Mouse (Mus musculus): ENCODE data around the gene Olfr228. TPM values are rescaled to one million over a fixed set of nuclear protein-coding genes. Genes with fewer than 3 reads are reported as not detected.
"Not testable (repeated sequence)": the region's sequence is repeated elsewhere in the genome, so short reads cannot be mapped to it uniquely, and the experiment has no call there.

Olfr228 gene
- not detected in 2 replicates for polyA plus RNA-seq (2016; fragmentation: Nextera tagmentation; extraction: Ambion mirVana)

- Histone ChIP-seq H3K27ac (ENCODE audit: poor library complexity, severe bottlenecking) (no peak within 1 kb of the TSS), H3K27me3 (replicated peaks) (no peaks in the 10 kb centered on the region), H3K4me3 (no peak within 1 kb of the TSS), H3K36me3 (no peaks in the 10 kb centered on the region), H3K9ac (no peak within 1 kb of the TSS), H3K4me1 (replicated peaks) (no peaks in the 10 kb centered on the region), H3K4me2 (no peak within 1 kb of the TSS), H3K9me3 (replicated peaks) (no peaks in the 10 kb centered on the region)
- 35% methylated on average over 1 of the region's 1 CpGs for WGBS
- no peak for ATAC-seq (ENCODE audit: insufficient number of reproducible peaks, low FRiP score)
Measured at GRCm38 (mm10) chr2:86487286-86487685, at the start of gene Olfr228. TSS of gene Olfr228 (minus strand) at chr2:86487386.

GRCm38 (mm10) chr2:86530991-86531390 is 43.8 kb upstream of the Olfr228 start:
- Histone ChIP-seq H3K36me3 (no peaks in the 10 kb centered on the region), H3K4me2 (no peak overlapping the region), H3K9me3 (replicated peaks) (no peaks in the 10 kb centered on the region), H3K4me1 (replicated peaks) (no peaks in the 10 kb centered on the region), H3K27me3 (replicated peaks) (no peaks in the 10 kb centered on the region), H3K27ac (ENCODE audit: poor library complexity, severe bottlenecking) (no peak overlapping the region), H3K4me3 (no peak overlapping the region), H3K9ac (no peak overlapping the region)
- WGBS, result 68% methylated on average over 1 of the region's 1 CpGs
- ATAC-seq (ENCODE audit: insufficient number of reproducible peaks, low FRiP score), result no peak

GRCm38 (mm10) chr2:86508161-86508560 is 21.0 kb upstream of the Olfr228 start, which contains the start of gene Olfr1076:
TSS of gene Olfr1076 (plus strand) at chr2:86508461.
- H3K9me3 ChIP-seq (replicated peaks), result no peaks in the 10 kb centered on the region
- 80% methylated on average over 1 of the region's 1 CpGs for WGBS
- no peak within 1 kb of the TSS for H3K4me2 ChIP-seq
- ATAC-seq (ENCODE audit: insufficient number of reproducible peaks, low FRiP score), result no peak
- no peaks in the 10 kb centered on the region for H3K27me3 ChIP-seq (replicated peaks)
- no peaks in the 10 kb centered on the region for H3K4me1 ChIP-seq (replicated peaks)
- H3K27ac ChIP-seq (ENCODE audit: poor library complexity, severe bottlenecking), result no peak within 1 kb of the TSS
- no peak within 1 kb of the TSS for H3K9ac ChIP-seq
- H3K4me3 ChIP-seq, result no peak within 1 kb of the TSS
- no peaks in the 10 kb centered on the region for H3K36me3 ChIP-seq

GRCm38 (mm10) chr2:86464442-86465109 is 22.6 kb downstream of the Olfr228 start:
- Histone ChIP-seq H3K9ac (no peak overlapping the region), H3K36me3 (no peaks in the 10 kb centered on the region), H3K27ac (ENCODE audit: poor library complexity, severe bottlenecking) (no peak overlapping the region), H3K9me3 (replicated peaks) (no peaks in the 10 kb centered on the region), H3K27me3 (replicated peaks) (no peaks in the 10 kb centered on the region), H3K4me2 (peak overlapping the region; percentile 50; the same call in 1 of the 2 replicates), H3K4me3 (no peak overlapping the region), H3K4me1 (replicated peaks) (no peaks in the 10 kb centered on the region)
- 32% methylated on average over 10 of the region's 10 CpGs for WGBS
- ATAC-seq (ENCODE audit: insufficient number of reproducible peaks, low FRiP score), result no peak

- no peak for ATAC-seq (ENCODE audit: insufficient number of reproducible peaks, low FRiP score)
- 30% methylated on average over 1 of the region's 1 CpGs for WGBS
- no peaks in the 10 kb centered on the region for H3K4me1 ChIP-seq (replicated peaks)
- H3K36me3 ChIP-seq, result no peaks in the 10 kb centered on the region
- no peaks in the 10 kb centered on the region for H3K27me3 ChIP-seq (replicated peaks)
- H3K9me3 ChIP-seq (replicated peaks), result no peaks in the 10 kb centered on the region
- H3K4me2 ChIP-seq, result no peak overlapping the region
- H3K9ac ChIP-seq, result no peak overlapping the region
- no peak overlapping the region for H3K27ac ChIP-seq (ENCODE audit: poor library complexity, severe bottlenecking)
- H3K4me3 ChIP-seq, result no peak overlapping the region
Measured at GRCm38 (mm10) chr2:86460434-86460833, 26.8 kb downstream of the Olfr228 start.

- Histone ChIP-seq H3K9me3 (replicated peaks) (no peaks in the 10 kb centered on the region), H3K4me3 (no peak within 1 kb of the TSS), H3K27me3 (replicated peaks) (no peaks in the 10 kb centered on the region), H3K36me3 (no peaks in the 10 kb centered on the region), H3K9ac (no peak within 1 kb of the TSS), H3K27ac (ENCODE audit: poor library complexity, severe bottlenecking) (no peak within 1 kb of the TSS), H3K4me1 (replicated peaks) (no peaks in the 10 kb centered on the region), H3K4me2 (no peak within 1 kb of the TSS)
- 80% methylated on average over 1 of the region's 1 CpGs for WGBS
- ATAC-seq (ENCODE audit: insufficient number of reproducible peaks, low FRiP score), result no peak
Measured at GRCm38 (mm10) chr2:86456169-86456568, 31.0 kb downstream of the Olfr228 start, which contains the start of gene Olfr1066. TSS of gene Olfr1066 (minus strand) at chr2:86456269.

GRCm38 (mm10) chr2:86450491-86450890 is 36.7 kb downstream of the Olfr228 start, which contains the start of gene Olfr1065:
TSS of gene Olfr1065 (minus strand) at chr2:86450591.
- WGBS, result 78% methylated on average over 1 of the region's 1 CpGs
- not testable (repeated sequence) for H3K27me3 ChIP-seq (replicated peaks); H3K27ac ChIP-seq (ENCODE audit: poor library complexity, severe bottlenecking); H3K9me3 ChIP-seq (replicated peaks); H3K9ac ChIP-seq; H3K4me1 ChIP-seq (replicated peaks); H3K36me3 ChIP-seq; H3K4me3 ChIP-seq; ATAC-seq (ENCODE audit: insufficient number of reproducible peaks, low FRiP score); H3K4me2 ChIP-seq

- H3K4me1 ChIP-seq (replicated peaks); H3K27ac ChIP-seq (ENCODE audit: poor library complexity, severe bottlenecking); H3K9ac ChIP-seq; H3K4me3 ChIP-seq; H3K4me2 ChIP-seq; H3K27me3 ChIP-seq (replicated peaks); H3K36me3 ChIP-seq; H3K9me3 ChIP-seq (replicated peaks); ATAC-seq (ENCODE audit: insufficient number of reproducible peaks, low FRiP score): not testable (repeated sequence)
- 73% methylated on average over 1 of the region's 1 CpGs for WGBS
Measured at GRCm38 (mm10) chr2:86442101-86442500, 45.1 kb downstream of the Olfr228 start.

Other genes starting within 250 kb of the Olfr228 start
- not detected in 2 replicates for gene Olfr1048, start 247.1 kb downstream of the Olfr228 start, polyA plus RNA-seq (2016; fragmentation: Nextera tagmentation; extraction: Ambion mirVana)
- gene Olfr1049, start 229.1 kb downstream of the Olfr228 start, polyA plus RNA-seq (2016; fragmentation: Nextera tagmentation; extraction: Ambion mirVana), result not detected in 2 replicates
- not detected in 2 replicates for gene Olfr1051, start 208.3 kb downstream of the Olfr228 start, polyA plus RNA-seq (2016; fragmentation: Nextera tagmentation; extraction: Ambion mirVana)
- not detected in 2 replicates for gene Olfr1052, start 194.9 kb downstream of the Olfr228 start, polyA plus RNA-seq (2016; fragmentation: Nextera tagmentation; extraction: Ambion mirVana)
- gene Olfr1053, start 172.1 kb downstream of the Olfr228 start, polyA plus RNA-seq (2016; fragmentation: Nextera tagmentation; extraction: Ambion mirVana), result not detected in 2 replicates
- gene Olfr1054, start 152.0 kb downstream of the Olfr228 start, polyA plus RNA-seq (2016; fragmentation: Nextera tagmentation; extraction: Ambion mirVana), result not detected in 2 replicates
- gene Olfr1055, start 137.1 kb downstream of the Olfr228 start, polyA plus RNA-seq (2016; fragmentation: Nextera tagmentation; extraction: Ambion mirVana), result not detected in 2 replicates
- not detected in 2 replicates for gene Olfr1056, start 124.9 kb downstream of the Olfr228 start, polyA plus RNA-seq (2016; fragmentation: Nextera tagmentation; extraction: Ambion mirVana)
- gene Olfr1057, start 109.0 kb downstream of the Olfr228 start, polyA plus RNA-seq (2016; fragmentation: Nextera tagmentation; extraction: Ambion mirVana), result not detected in 2 replicates
- gene Olfr1058, start 98.8 kb downstream of the Olfr228 start, polyA plus RNA-seq (2016; fragmentation: Nextera tagmentation; extraction: Ambion mirVana), result not detected in 2 replicates
- not detected in 2 replicates for gene Olfr1061, start 73.3 kb downstream of the Olfr228 start, polyA plus RNA-seq (2016; fragmentation: Nextera tagmentation; extraction: Ambion mirVana)
- not detected in 2 replicates for gene Olfr1062, start 60.6 kb downstream of the Olfr228 start, polyA plus RNA-seq (2016; fragmentation: Nextera tagmentation; extraction: Ambion mirVana)
- not detected in 2 replicates for gene Olfr1065, start 36.8 kb downstream of the Olfr228 start, polyA plus RNA-seq (2016; fragmentation: Nextera tagmentation; extraction: Ambion mirVana)
- gene Olfr1066, start 31.1 kb downstream of the Olfr228 start, polyA plus RNA-seq (2016; fragmentation: Nextera tagmentation; extraction: Ambion mirVana), result not detected in 2 replicates
- not detected in 2 replicates for gene Olfr1076, start 21.1 kb upstream of the Olfr228 start, polyA plus RNA-seq (2016; fragmentation: Nextera tagmentation; extraction: Ambion mirVana)
- not detected in 2 replicates for gene Olfr1079, start 55.1 kb upstream of the Olfr228 start, polyA plus RNA-seq (2016; fragmentation: Nextera tagmentation; extraction: Ambion mirVana)
- gene Olfr1080, start 70.8 kb upstream of the Olfr228 start, polyA plus RNA-seq (2016; fragmentation: Nextera tagmentation; extraction: Ambion mirVana), result not detected in 2 replicates
- not detected in 2 replicates for gene Olfr1082, start 111.6 kb upstream of the Olfr228 start, polyA plus RNA-seq (2016; fragmentation: Nextera tagmentation; extraction: Ambion mirVana)
- gene Olfr1084, start 152.3 kb upstream of the Olfr228 start, polyA plus RNA-seq (2016; fragmentation: Nextera tagmentation; extraction: Ambion mirVana), result not detected in 2 replicates
- gene Olfr1085, start 174.6 kb upstream of the Olfr228 start, polyA plus RNA-seq (2016; fragmentation: Nextera tagmentation; extraction: Ambion mirVana), result not detected in 2 replicates
- gene Olfr1086, start 192.7 kb upstream of the Olfr228 start, polyA plus RNA-seq (2016; fragmentation: Nextera tagmentation; extraction: Ambion mirVana), result not detected in 2 replicates
- gene Olfr1087, start 211.0 kb upstream of the Olfr228 start, polyA plus RNA-seq (2016; fragmentation: Nextera tagmentation; extraction: Ambion mirVana), result not detected in 2 replicates
- not detected in 2 replicates for gene Olfr1089, start 246.3 kb upstream of the Olfr228 start, polyA plus RNA-seq (2016; fragmentation: Nextera tagmentation; extraction: Ambion mirVana)